Mouse (Mus musculus): ENCODE measurements around the gene Cyb561d2.
"Not testable (repeated sequence)": the region's sequence is repeated elsewhere in the genome, so short reads cannot be mapped to it uniquely, and the experiment has no call there.

DNA sequence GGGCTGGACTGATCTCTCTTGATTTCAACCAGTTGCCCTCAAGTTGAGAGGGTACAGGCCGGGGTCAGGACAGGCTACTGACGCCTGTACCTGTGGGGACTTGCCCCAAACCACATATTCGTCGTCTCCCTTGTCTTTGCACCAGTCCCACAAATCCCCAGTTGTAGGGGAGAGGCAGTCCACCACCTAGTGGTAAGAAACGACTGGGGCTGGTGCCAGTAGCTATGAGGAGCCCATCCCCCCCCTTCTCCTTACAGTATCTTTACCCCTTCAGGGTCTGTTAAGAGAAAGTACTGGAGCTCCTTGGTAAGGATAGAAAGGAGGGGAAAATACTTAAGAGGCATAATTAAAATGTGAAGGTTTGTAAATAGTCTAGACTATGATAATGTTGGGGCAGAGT is 23.6 kb upstream of the Cyb561d2 start:
- not testable (repeated sequence) for TF ChIP-seq CTCF (IDR thresholded peaks at IDR 0.05; ENCODE audit: low read depth, low read length); POLR2AphosphoS5 (IDR thresholded peaks at IDR 0.05; ENCODE audit: insufficient replicate concordance, low read depth, low read length)

All from G1E (cell line).